Mouse (Mus musculus) ES-E14 (cell line): ENCODE measurements around the gene Ahcyl1.

Source experiments
- CHD2 ChIP-seq: IDR thresholded peaks from 2 replicates; pipeline ENCODE4 v1.6.1; 2014; ENCODE audit warnings: mild to moderate bottlenecking, low read depth, low read length, inconsistent platforms
- ZC3H11A ChIP-seq: IDR thresholded peaks from 2 replicates; pipeline ENCODE4 v1.6.1; 2012; ENCODE audit warnings: low read depth, mild to moderate bottlenecking, inconsistent platforms, low read length, borderline replicate concordance
- ZNF384 ChIP-seq: IDR thresholded peaks from 2 replicates; pipeline ENCODE4 v1.6.1; 2012; ENCODE audit warnings: low read depth, low read length, inconsistent platforms

DNA sequence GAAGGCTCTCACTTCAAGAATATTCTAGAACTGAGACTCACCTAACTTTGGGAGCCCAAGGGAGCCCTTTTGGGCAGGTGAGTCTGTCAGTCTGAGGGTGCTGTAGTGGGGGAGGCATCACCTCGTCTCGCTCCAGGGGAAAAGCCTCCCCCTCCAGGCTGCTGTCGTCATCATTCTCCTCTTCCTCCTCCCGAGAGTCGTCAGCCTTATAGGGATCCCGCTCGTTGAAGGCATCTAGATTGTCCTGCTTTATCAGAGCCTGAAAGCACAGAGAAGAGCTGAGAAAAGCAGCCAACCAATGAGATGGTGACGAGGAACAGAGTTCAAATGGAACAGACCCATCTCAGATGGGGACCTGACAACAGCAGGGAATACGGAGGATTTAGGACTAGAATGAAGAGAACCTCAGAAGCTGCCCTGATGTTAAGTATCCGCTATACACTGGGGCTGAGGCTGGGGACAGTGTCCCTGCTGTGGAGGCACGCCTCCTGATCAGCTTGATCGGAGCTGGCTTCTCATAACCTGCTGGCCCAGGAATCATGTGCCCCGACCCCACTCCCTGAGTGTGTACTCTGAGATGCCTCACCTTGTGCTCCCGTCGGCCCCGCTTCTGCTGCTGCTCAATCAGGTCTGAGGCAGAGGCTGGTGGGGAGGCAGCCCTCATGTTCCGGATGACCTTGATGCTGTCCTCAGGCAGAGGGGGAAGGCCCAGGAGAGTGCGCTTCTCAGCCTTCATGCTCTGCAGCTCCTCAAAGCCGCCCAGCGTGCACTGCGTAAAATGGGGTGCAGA lies 74.9 kb downstream of the Ahcyl1 start:
- TF ChIP-seq ZNF384 = no peak
- no peak for TF ChIP-seq ZC3H11A
- no peak for TF ChIP-seq CHD2
